Mouse (Mus musculus): ENCODE results near the gene Myl6. TPM values are rescaled to one million over a fixed set of nuclear protein-coding genes. Genes with fewer than 3 reads are reported as not detected.

Myl6 gene
- total RNA-seq, 4 experiments from 2014 or later, result 202 to 251 (median 236) TPM

DNA sequence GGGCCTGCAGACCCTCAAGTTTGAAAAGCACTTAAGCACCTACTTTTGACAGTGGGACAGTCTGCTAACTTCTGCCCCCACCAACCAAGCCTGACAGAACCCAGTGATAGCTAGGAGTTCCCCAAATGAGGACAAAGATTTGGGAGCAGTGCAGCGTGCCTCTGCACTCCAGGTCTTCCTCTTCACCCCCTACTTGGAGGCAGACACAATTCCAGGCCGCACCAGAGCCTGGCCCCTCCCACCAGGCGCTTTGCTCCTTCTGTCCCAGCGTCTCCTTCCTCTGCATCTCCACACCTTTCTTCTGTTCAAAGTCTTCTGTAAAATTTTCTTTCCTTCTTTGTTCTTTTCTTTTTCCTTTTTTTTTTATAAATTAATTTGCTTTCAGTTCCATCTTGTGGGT, 4.2 kb downstream of the Myl6 start:
- DNase-seq (ENCODE audit: low spot score), result no peak

- DNase-seq (ENCODE audit: low spot score), result no peak
Measured at GRCm38 (mm10) chr10:128489380-128489779, 4.6 kb downstream of the Myl6 start.

DNA sequence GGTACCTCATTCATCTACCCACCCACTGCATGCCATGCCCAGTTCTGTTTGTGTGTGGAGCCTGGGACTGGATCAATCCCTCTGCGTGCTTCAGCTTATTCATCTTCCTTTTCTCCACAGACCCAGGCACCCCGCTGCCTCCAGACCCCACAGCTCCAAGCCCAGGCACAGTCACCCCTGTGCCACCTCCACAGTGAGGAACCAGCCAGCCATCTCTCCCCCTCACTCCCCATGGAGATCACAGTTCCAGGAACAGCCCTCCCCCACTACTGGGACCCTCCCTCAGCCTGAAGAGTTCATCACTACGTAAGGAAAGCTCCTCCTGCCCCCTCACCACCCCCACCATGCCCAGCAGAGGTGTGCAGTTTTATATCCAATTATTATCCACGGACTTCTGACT, 5.2 kb downstream of the Myl6 start:
- DNase-seq (ENCODE audit: low spot score), result no peak

GRCm38 (mm10) chr10:128487861-128488712, 5.9 kb downstream of the Myl6 start:
- no peak for DNase-seq (ENCODE audit: low spot score)

DNA sequence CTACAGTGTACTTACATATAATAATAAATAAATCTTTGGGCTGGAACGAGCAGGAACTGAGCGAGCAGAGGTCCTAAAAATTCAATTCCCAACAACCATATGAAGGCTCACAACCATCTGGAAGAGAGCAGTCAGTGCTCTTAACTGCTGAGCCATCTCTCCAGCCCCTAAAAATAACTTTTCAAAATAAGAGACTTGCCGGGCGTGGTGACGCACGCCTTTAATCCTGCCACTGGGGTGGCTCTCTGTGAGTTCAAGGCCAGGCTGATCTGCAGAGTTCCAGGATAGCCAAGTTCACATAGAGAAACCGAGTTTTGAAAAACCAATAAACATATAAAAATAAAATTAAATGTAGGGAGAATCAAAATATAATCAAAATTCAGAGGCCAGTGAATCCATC, 7.6 kb downstream of the Myl6 start:
- DNase-seq (ENCODE audit: low spot score), result no peak

GRCm38 (mm10) chr10:128474366-128474765, 19.6 kb downstream of the Myl6 start:
- DNase-seq (ENCODE audit: low spot score), result no peak

GRCm38 (mm10) chr10:128460270-128460630, 33.7 kb downstream of the Myl6 start:
- DNase-seq (ENCODE audit: low spot score), result no peak

- DNase-seq (ENCODE audit: low spot score), result no peak
Measured at GRCm38 (mm10) chr10:128459409-128460269, 34.3 kb downstream of the Myl6 start.

GRCm38 (mm10) chr10:128458719-128459408, 35.1 kb downstream of the Myl6 start, which contains the start of gene Smarcc2:
TSS of gene Smarcc2 (plus strand) at chr10:128459248.
- DNase-seq (ENCODE audit: low spot score), result peak; percentile 73

- DNase-seq (ENCODE audit: low spot score), result peak; percentile 92
Measured at GRCm38 (mm10) chr10:128458348-128458718, 35.6 kb downstream of the Myl6 start.

- DNase-seq (ENCODE audit: low spot score), result no peak
Measured at GRCm38 (mm10) chr10:128457676-128458075, 36.3 kb downstream of the Myl6 start.

GRCm38 (mm10) chr10:128455280-128455679, 38.7 kb downstream of the Myl6 start:
- peak; percentile 72 for DNase-seq (ENCODE audit: low spot score)

DNA sequence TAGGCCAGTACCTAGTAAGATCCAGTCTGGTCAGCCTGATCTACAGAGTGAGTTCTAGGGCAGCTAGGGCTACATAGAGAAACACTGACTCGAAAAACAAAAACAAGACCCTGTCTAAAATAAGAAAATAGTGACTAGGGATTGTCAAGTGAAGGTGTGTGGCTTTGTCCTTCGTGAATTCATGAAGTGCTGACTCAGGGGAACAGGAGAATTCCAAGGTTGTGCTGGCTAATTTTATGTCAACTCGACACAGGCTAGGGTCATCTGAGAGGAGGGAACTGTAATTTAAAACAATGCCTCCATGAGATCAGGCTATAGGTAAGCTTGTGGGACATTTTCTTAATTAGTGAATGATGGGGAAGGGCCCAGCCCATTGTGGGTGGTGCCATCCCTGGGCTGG, 39.5 kb downstream of the Myl6 start:
- DNase-seq (ENCODE audit: low spot score), result no peak

DNA sequence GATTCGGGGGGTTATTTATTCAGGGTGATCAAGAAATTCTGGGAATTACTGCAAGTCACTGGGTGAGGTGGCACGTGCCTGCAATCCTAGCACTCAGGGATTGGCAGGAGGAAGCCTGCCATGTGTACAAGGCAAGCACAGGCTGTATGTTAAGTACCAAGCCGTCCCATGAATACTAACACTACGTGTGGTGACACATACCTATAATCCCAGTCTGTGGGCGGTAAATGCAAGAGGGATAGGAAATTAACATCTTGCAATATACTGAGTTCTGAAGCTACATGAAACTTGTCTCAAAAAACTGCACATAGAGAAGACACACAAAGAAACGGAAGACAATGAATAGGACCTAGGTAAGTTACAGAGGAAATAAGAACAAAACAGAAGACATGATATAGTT, 42.9 kb downstream of the Myl6 start:
- DNase-seq (ENCODE audit: low spot score), result no peak

DNA sequence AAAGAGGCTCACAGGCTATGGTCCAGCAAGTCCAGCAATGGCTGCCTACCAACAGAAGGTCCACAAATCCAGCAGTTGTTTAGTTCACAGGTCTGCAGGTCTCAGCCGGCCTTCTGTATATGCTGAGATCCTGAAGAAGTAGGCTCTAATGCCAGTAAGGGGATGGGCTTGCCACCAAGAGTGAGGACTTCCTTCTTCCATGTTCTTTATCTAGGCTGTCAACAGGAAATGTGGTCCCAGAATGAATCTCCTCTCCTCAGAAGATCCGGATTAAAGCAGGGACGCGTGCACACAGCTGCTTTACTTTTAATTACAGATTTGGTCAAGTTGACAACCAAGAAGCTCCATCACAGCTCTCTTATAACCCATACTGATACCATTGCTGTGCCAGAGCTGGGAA, 48.5 kb downstream of the Myl6 start:
- no peak for DNase-seq (ENCODE audit: low spot score)

- no peak for DNase-seq (ENCODE audit: low spot score)
Measured at GRCm38 (mm10) chr10:128444354-128444753, 49.6 kb downstream of the Myl6 start.

DNA sequence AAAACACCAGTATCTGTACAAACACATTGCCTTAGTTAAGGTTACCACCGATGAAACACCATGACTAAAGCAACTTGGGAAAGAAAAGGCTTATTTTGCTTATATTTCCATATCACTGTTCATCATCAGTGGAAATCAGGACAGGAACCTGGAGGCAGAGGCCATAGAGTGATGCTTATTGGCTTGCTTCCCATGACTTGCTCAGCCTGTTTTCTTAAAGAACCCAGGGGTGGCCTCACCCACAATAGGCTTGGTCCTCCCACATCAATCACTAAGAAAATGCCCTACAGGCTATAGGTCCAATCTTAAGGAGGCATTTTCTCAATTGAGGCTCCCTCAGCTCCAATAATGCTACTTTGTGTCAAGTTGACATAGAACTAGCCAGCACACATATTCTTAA, 51.2 kb downstream of the Myl6 start:
- no peak for DNase-seq (ENCODE audit: low spot score)

DNA sequence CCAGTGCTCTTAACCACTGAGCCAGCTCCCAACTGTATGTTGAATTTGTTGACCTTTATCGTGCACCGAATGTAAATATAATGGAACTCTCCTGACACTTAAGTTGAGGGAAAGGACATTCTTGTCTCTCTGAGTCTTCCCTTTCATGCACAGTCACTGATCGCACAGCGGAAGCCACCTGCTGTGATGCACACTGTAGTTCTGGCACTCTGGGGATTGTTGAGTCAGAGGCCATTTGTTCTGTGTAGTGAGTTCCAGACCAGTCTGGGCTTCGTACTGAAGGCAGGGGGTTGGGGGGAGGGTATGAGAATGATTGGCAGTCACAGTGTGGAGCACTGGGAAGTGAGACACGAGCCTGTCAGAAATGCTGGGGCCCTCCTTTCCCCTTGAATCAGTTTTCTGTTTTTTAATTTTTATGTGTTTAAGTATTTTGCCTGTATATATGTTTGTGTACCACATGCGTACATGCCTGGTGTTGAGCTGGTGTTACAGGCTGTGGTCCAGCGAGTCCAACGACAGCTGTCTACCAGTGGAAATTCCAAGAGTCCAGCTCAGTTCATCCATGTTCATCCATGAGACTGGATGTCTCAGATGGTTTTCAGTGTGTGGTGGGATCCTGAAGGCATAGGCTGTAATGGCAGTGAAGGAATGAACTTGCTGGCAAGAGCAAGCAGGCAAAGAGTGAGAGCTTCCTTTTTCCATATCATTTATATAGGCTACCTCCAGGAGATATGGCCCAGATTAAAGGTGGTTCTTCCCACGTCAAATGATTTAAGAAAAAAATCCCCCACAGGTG, 52.4 kb downstream of the Myl6 start:
- DNase-seq (ENCODE audit: low spot score), result no peak

Measured in heart, adult 8-10 months (tissue).